Mouse (Mus musculus) MEL (cell line): ENCODE measurements around the gene Sergef. TPM values are rescaled to one million over a fixed set of nuclear protein-coding genes. Genes with fewer than 3 reads are reported as not detected.

Experiments
- DNase-seq: peaks from one replicate; pipeline ENCODE4 v3.0.0; 2011; ENCODE audit warnings: low read depth, low spot score
- H3K27ac ChIP-seq: 2 replicates; pipeline ENCODE4 v1.5.1; 2012; ENCODE audit warnings: low read depth, mild to moderate bottlenecking, control low read depth, low read length, moderate library complexity; ENCODE audit not compliant: control insufficient read depth
- H3K27me3 ChIP-seq, 2 experiments: fragments of 150-350 bp in 1 of 2; sonication (generic) in 1 of 2; 2 replicates each; pipeline ENCODE4 v1.6.1; 2012; ENCODE audit warnings: low read length in 2 of 2, mild to moderate bottlenecking in 2 of 2, improper control_type of control experiment in 1 of 2, moderate library complexity in 1 of 2; ENCODE audit not compliant: insufficient read depth in 2 of 2, control insufficient read depth in 1 of 2
- H3K36me3 ChIP-seq, 2 experiments: 2 replicates each; pipeline ENCODE4 v1.6.1; 2012 to 2014; ENCODE audit warnings: low read length in 2 of 2, improper control_type of control experiment in 1 of 2, inconsistent platforms in 1 of 2, mild to moderate bottlenecking in 1 of 2; ENCODE audit not compliant: insufficient read depth in 2 of 2, control insufficient read depth in 1 of 2
- H3K4me1 ChIP-seq, 2 experiments: fragments of 150-350 bp in 1 of 2; sonication (generic) in 1 of 2; 2 replicates each; pipeline ENCODE4 v1.6.1; 2012; ENCODE audit warnings: low read length in 2 of 2, improper control_type of control experiment in 1 of 2, mild to moderate bottlenecking in 1 of 2; ENCODE audit not compliant: insufficient read depth in 2 of 2, control insufficient read depth in 1 of 2
- H3K4me3 ChIP-seq, 2 experiments: fragments of 150-350 bp in 1 of 2; sonication (generic) in 1 of 2; 2 replicates each; pipeline ENCODE4 v1.5.1; 2012; ENCODE audit warnings: low read depth in 2 of 2, low read length in 2 of 2, mild to moderate bottlenecking in 2 of 2, moderate library complexity in 2 of 2, control low read depth in 1 of 2, improper control_type of control experiment in 1 of 2; ENCODE audit not compliant: control insufficient read depth in 1 of 2, insufficient read depth in 1 of 2
- H3K79me2 ChIP-seq: 2 replicates; pipeline ENCODE4 v1.6.1; 2012; ENCODE audit warnings: mild to moderate bottlenecking, low read length, moderate library complexity; ENCODE audit not compliant: control insufficient read depth, poor library complexity, insufficient read depth
- H3K9ac ChIP-seq: 2 replicates; pipeline ENCODE4 v1.6.1; 2012; ENCODE audit warnings: low read depth, mild to moderate bottlenecking, control low read depth, low read length, moderate library complexity; ENCODE audit not compliant: control insufficient read depth, poor library complexity, severe bottlenecking
- H3K9me3 ChIP-seq: fragments of 150-350 bp; sonication (generic); replicated peaks from 2 replicates; pipeline ENCODE4 v1.6.1; 2012; ENCODE audit warnings: mild to moderate bottlenecking, low read length, improper control_type of control experiment, moderate library complexity; ENCODE audit not compliant: insufficient read depth
- BHLHE40 ChIP-seq: IDR thresholded peaks from 2 replicates; pipeline ENCODE4 v1.6.1; 2012; ENCODE audit warnings: low read depth, mild to moderate bottlenecking, inconsistent platforms, low read length, improper control_type of control experiment, borderline replicate concordance
- CHD1 ChIP-seq: IDR thresholded peaks from 2 replicates; pipeline ENCODE4 v1.6.1; 2012; ENCODE audit warnings: low read depth, mild to moderate bottlenecking, inconsistent platforms, low read length, improper control_type of control experiment
- CHD2 ChIP-seq: IDR thresholded peaks from 2 replicates; pipeline ENCODE4 v1.6.1; 2011; ENCODE audit warnings: low read length, improper control_type of control experiment
- E2F4 ChIP-seq: IDR thresholded peaks from 2 replicates; pipeline ENCODE4 v1.6.1; 2011; ENCODE audit warnings: low read depth, low read length, improper control_type of control experiment, borderline replicate concordance
- EP300 ChIP-seq, 2 experiments: IDR thresholded peaks; 2 replicates each; pipeline ENCODE4 v1.6.1; 2011; ENCODE audit warnings: improper control_type of control experiment in 2 of 2, low read length in 2 of 2, low read depth in 1 of 2, mild to moderate bottlenecking in 1 of 2
- GABPA ChIP-seq: IDR thresholded peaks from 2 replicates; pipeline ENCODE4 v1.6.1; 2012; ENCODE audit warnings: low read depth, mild to moderate bottlenecking, inconsistent platforms, low read length, improper control_type of control experiment, moderate library complexity
- GATA1 ChIP-seq: IDR thresholded peaks from 2 replicates; pipeline ENCODE4 v1.6.1; 2011; ENCODE audit warnings: low read depth, low read length, improper control_type of control experiment
- HCFC1 ChIP-seq: IDR thresholded peaks from 2 replicates; pipeline ENCODE4 v1.6.1; 2012; ENCODE audit warnings: low read depth, mild to moderate bottlenecking, inconsistent platforms, low read length, improper control_type of control experiment, moderate library complexity
- JUND ChIP-seq: IDR thresholded peaks from 2 replicates; pipeline ENCODE4 v1.6.1; 2011; ENCODE audit warnings: low read depth, mild to moderate bottlenecking, improper control_type of control experiment, low read length
- MEF2A ChIP-seq: IDR thresholded peaks from 2 replicates; pipeline ENCODE4 v1.6.1; 2014; ENCODE audit warnings: low read depth, mild to moderate bottlenecking, inconsistent platforms, low read length, improper control_type of control experiment; ENCODE audit not compliant: poor library complexity, insufficient replicate concordance, severe bottlenecking; ENCODE audit errors: extremely low read depth
- MYC ChIP-seq: IDR thresholded peaks from 2 replicates; pipeline ENCODE4 v1.6.1; 2011; ENCODE audit warnings: low read depth, mild to moderate bottlenecking, low read length, improper control_type of control experiment, moderate library complexity
- NELFE ChIP-seq: IDR thresholded peaks from 2 replicates; pipeline ENCODE4 v1.6.1; 2011; ENCODE audit warnings: low read depth, low read length, improper control_type of control experiment
- NRF1 ChIP-seq: IDR thresholded peaks from 2 replicates; pipeline ENCODE4 v1.6.1; 2014; ENCODE audit warnings: low read depth, mild to moderate bottlenecking, inconsistent platforms, low read length, improper control_type of control experiment, moderate library complexity; ENCODE audit not compliant: poor library complexity, insufficient read depth, severe bottlenecking
- POLR2A ChIP-seq, 2 experiments: IDR thresholded peaks; 2 replicates each; pipeline ENCODE4 v1.6.1; 2011 to 2012; ENCODE audit warnings: low read length in 2 of 2, mild to moderate bottlenecking in 2 of 2, control low read depth in 1 of 2, improper control_type of control experiment in 1 of 2, low read depth in 1 of 2, moderate library complexity in 1 of 2; ENCODE audit not compliant: control insufficient read depth in 1 of 2, insufficient read depth in 1 of 2, poor library complexity in 1 of 2
- POLR2AphosphoS2 ChIP-seq: IDR thresholded peaks from 2 replicates; pipeline ENCODE4 v1.6.1; 2011; ENCODE audit warnings: low read length, improper control_type of control experiment
- POLR2AphosphoS5 ChIP-seq: IDR thresholded peaks from 2 replicates; pipeline ENCODE4 v1.6.1; 2012; ENCODE audit warnings: low read depth, borderline replicate concordance, mild to moderate bottlenecking, inconsistent platforms, low read length, moderate library complexity, mixed read lengths
- RCOR1 ChIP-seq: IDR thresholded peaks from 2 replicates; pipeline ENCODE4 v1.6.1; 2012; ENCODE audit warnings: low read depth, mild to moderate bottlenecking, inconsistent platforms, low read length, improper control_type of control experiment
- SIN3A ChIP-seq: IDR thresholded peaks from 2 replicates; pipeline ENCODE4 v1.6.1; 2012; ENCODE audit warnings: low read length, improper control_type of control experiment, inconsistent platforms
- SMC3 ChIP-seq: IDR thresholded peaks from 2 replicates; pipeline ENCODE4 v1.6.1; 2011; ENCODE audit warnings: low read depth, low read length, improper control_type of control experiment
- TBP ChIP-seq: IDR thresholded peaks from 2 replicates; pipeline ENCODE4 v1.8.0; 2011; ENCODE audit warnings: low read depth, low read length, improper control_type of control experiment
- TCF12 ChIP-seq: IDR thresholded peaks from 2 replicates; pipeline ENCODE4 v1.6.1; 2014; ENCODE audit warnings: low read depth, mild to moderate bottlenecking, inconsistent platforms, low read length, improper control_type of control experiment, moderate library complexity
- USF1 ChIP-seq: IDR thresholded peaks from 2 replicates; pipeline ENCODE4 v1.6.1; 2014; ENCODE audit warnings: low read depth, mild to moderate bottlenecking, inconsistent platforms, low read length, improper control_type of control experiment, moderate library complexity
- ZC3H11A ChIP-seq: IDR thresholded peaks from 2 replicates; pipeline ENCODE4 v1.6.1; 2012; ENCODE audit warnings: low read depth, mild to moderate bottlenecking, inconsistent platforms, low read length, improper control_type of control experiment
- ZKSCAN1 ChIP-seq: IDR thresholded peaks from 2 replicates; pipeline ENCODE4 v1.6.1; 2012; ENCODE audit warnings: low read depth, mild to moderate bottlenecking, inconsistent platforms, low read length, improper control_type of control experiment, moderate library complexity
- polyA plus RNA-seq, 2 experiments: library from polyadenylated mRNA; stranded (reverse) in 1 of 2; unstranded in 1 of 2; fragments of >175 nt in 1 of 2; fragments of >200 nt in 1 of 2; gene quantifications; 2 replicates each; pipeline versions ENCODE4 v1.2.1 to v1.2.4; 2012; ENCODE audit warnings: low replicate concordance in 2 of 2, low read depth in 1 of 2; ENCODE audit not compliant: insufficient read length in 2 of 2, insufficient read depth in 1 of 2, missing spikeins in 1 of 2
- total RNA-seq: library from RNA; depleted of rRNA; stranded (reverse); fragments of 300-350 nt; gene quantifications from 2 replicates; pipeline ENCODE4 v1.2.3, GENCODE M21; 2012

The Sergef gene
- total and polyA plus RNA-seq, 3 experiments: 7.6 to 11.7 TPM; not detected in 1

GRCm38 (mm10) chr7:46435833-46436232, 203.8 kb downstream of the Sergef start:
- Histone ChIP-seq H3K9ac (no peak overlapping the region), H3K4me1 (no peaks in the 10 kb centered on the region), H3K27me3 (no peaks in the 10 kb centered on the region)
- TF ChIP-seq E2F4 (no peak), GATA1 (no peak), POLR2AphosphoS2 (no peak), NRF1 (no peak), RCOR1 (no peak), SIN3A (no peak), ZC3H11A (no peak), CHD2 (no peak), GABPA (no peak), MYC (no peak), BHLHE40 (no peak), CHD1 (no peak), TCF12 (no peak), SMC3 (no peak)
- TF ChIP-seq, all 39 proteins: peak for 0
- Histone ChIP-seq H3K27ac (no peak overlapping the region), H3K36me3 (no peaks in the 10 kb centered on the region), H3K79me2 (no peaks in the 10 kb centered on the region), H3K4me3 (no peak overlapping the region), H3K9me3 (no peaks in the 10 kb centered on the region)
- no peak for DNase-seq

DNA sequence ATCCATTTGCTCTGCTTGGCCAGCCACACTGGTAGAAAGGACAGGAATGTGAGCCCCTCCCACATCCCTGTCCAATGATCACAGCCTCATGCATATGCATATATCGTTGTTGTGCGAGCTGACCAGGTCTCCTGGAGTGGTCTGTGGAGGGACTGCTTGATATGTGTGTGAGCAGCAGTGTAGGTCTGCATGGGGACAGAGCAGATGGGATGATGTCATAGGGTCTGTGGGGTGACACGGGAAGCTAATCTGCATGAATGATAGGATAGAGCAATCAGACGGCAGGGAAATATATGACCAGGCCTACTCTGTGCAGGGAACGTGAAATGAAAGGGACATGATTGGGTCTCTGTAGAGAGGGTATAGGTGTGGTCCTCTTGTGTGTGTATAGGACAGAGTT, 205.7 kb downstream of the Sergef start:
- TF ChIP-seq TBP (no peak), NELFE (no peak), MEF2A (no peak), USF1 (no peak), ZKSCAN1 (no peak), TCF12 (no peak), HCFC1 (no peak), RCOR1 (no peak), POLR2AphosphoS2 (no peak), BHLHE40 (no peak), POLR2AphosphoS5 (no peak), EP300 (IDR thresholded peaks at IDR 0.05; ENCODE audit: low read depth in 1 of 2, low read length in 2 of 2) (no peak), JUND (no peak), POLR2A (IDR thresholded peaks at IDR 0.05; ENCODE audit: control insufficient read depth in 1 of 2, insufficient read depth in 1 of 2, low read depth in 1 of 2, low read length in 2 of 2, poor library complexity in 1 of 2) (no peak)

More for the DNA sequence above, 205.7 kb downstream of the Sergef start:
- no peaks in the 10 kb centered on the region for H3K36me3 ChIP-seq
- no peak overlapping the region for H3K4me3 ChIP-seq
- DNase-seq: no peak
- no peak overlapping the region for H3K9ac ChIP-seq
- H3K79me2 ChIP-seq: no peaks in the 10 kb centered on the region
- no peaks in the 10 kb centered on the region for H3K27me3 ChIP-seq
- no peak overlapping the region for H3K27ac ChIP-seq
- no peaks in the 10 kb centered on the region for H3K9me3 ChIP-seq
- H3K4me1 ChIP-seq: no peaks in the 10 kb centered on the region
